Mouse (Mus musculus) adrenal gland, adult 18-20 months (tissue): ENCODE measurements around the gene Trp53i11. TPM values are rescaled to one million over a fixed set of nuclear protein-coding genes. Genes with fewer than 3 reads are reported as not detected.

Experiments
- DNase-seq, 2 experiments: peaks; one replicate each; pipeline ENCODE4 v3.0.0; 2021 to 2022; ENCODE audit warnings: low spot score in 2 of 2
- total RNA-seq, 2 experiments: library from RNA; stranded (reverse); gene quantifications; 1 replicate in 1 of 2; 2 replicates in 1 of 2; pipeline ENCODE4 v1.2.3; 2021

The Trp53i11 gene
- total RNA-seq, 2 experiments from 2014 or later = 51.6 to 83.8 TPM

DNA sequence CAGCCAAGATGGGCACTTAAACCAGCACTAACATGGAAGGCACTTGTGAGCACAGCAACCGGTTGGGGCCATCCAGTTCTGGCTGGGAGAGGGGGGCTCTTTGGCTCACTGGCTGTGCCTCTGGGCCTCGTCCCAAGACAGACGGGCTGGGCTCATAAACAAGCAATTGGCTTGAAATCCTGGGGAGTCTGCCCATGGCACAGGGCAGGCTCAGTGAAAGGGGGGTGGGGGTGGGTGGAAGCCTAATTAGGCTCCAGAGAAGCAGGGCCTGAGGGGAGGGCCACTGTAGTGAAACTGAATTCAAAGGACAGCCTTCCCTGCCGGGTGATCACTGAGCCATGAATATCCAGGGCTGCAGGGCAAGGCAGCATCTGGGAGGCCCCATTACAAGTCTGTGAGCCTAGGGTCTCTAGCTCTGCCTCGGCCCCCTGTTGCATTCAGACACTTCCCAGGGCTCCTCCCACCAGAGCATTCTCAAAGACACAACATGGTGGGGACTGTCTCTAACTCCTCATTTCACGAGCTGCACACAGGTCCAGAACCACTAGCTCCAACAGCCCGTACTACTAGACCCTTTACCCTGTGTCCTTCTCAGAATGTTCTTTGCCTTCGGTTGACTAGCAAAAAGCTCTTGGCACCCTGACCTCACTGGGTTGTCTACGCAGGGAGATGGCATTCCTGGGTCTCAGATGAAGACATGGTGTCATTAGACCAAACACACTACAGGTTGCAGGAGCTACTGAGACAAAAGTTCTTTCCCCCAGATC is 40.5 kb downstream of the Trp53i11 start:
- DNase-seq = no peak

DNA sequence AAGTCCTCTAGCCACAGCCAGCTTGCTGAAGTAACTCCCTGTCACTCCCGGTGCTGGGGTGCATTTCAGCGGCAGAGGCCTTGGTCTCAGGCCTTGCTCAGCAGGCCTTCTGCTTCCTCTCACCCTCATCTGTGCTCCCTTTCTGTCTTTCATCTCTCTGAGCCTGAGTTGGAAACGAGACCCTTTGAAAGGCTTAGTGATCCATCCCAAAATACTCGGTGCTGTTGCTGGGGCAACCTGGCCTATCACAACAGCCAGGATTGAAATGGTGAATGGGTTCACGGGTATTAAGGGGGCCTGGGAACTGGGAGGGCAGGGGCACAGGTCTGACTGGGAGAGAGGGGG is 41.1 kb downstream of the Trp53i11 start:
- DNase-seq = no peak

DNA sequence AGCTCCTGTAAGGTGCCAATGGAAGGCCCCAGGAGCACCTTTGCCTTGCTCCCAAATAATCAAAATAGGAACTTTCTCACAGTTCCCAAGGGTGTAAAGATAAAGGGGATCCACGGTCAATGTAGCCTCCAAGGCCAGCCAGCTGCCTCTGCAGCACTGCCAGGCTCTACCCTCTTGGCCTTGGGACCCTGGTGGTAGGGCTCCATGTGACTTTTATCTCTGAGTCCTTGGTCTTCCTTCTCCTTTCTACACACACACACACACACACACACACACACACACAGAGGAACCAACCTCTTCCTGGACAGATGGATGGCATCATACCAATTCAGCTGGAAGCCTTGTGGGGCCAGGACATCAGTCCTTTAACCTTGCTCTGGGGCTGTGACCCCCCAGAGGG is 44.8 kb downstream of the Trp53i11 start:
- no peak for DNase-seq

DNA sequence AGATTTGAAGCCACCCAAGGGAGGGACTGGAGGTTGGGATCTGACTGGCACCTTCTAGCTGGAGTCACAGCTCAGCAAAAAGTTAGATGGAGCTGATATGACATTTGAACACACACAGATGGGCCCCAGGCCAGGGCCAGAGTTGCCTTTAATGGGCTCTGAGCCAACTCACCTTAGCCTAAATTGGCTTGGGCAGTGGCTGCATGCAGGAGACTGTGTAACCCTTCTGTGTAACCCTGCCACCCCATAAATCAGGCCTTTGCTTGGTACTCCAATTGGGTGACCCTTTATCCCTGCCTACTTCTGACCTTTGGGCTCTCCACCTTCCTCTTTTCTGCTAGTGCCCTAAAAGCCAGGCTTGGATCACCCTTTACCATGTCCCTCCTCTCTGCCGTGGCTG is 49.7 kb downstream of the Trp53i11 start:
- DNase-seq = no peak

DNA sequence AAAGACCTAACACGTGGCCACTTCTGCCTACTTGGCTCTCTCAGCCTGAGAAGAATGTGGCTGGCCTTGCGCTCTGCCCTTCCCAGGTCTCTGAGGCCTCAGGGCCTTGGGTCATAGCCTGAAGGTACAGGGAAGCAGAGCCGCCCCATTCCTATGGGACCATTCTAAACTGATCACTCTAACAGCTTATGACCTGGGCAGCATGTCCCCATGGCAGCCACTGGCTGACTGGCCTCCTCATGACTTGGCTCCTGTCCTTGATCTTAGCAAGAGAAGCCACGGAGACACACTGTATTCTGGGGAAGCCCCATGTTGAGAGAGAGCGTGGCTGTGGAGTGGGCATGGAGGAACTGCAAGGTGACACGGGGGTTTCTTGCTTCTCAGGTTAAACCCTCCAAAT is 51.5 kb downstream of the Trp53i11 start:
- no peak for DNase-seq

DNA sequence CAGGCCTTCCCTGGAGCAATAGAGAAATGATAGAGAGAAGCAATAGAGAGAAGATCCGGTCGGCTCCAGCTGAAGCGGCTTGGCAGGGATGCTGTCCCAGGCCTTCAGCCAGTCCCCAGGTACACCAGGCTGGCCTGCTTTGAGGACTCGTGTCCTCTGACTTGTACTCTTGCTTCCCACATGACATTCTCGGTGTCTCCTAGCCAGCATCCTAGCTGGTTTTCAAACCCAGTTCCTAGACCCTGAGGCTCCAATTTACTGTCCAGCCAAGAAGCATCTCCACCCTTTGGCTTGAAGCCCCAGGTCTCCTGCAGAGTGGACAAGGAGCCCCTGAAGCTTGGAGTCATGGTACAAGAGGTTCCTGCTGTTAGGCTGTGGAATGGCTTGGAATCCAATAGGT is 54.8 kb downstream of the Trp53i11 start:
- no peak for DNase-seq

DNA sequence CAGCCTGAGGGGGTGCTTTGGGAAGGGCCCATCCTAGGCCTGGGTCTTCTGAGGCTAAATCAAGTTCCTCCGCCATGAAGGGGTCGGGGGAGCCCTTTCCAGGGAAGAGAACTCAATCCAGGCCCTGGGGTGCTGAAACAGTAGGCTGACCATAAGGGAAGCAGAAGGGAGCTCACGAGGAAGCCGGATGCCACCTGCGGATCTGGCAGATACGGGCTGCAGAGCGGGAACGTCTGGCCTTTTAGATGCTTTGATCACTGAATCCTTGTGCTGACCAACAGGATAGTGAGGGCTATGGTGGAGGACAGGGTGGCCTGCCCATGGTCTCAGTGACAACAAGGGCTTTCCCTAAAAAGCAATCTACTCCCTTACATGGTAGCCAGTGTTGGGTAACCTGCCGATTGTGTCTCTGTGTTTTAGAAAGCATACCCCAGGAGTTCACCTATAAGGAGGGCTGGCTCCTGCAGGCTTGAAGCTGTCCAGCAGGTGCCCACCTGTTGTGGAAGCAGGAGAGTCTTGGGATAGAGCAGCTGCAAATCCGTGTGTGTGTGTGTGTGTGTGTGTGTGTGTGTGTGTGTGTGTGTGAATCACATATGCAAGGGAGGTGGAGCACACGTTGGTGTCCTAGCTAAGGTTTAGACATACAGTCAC is 56.2 kb downstream of the Trp53i11 start:
- no peak for DNase-seq

DNA sequence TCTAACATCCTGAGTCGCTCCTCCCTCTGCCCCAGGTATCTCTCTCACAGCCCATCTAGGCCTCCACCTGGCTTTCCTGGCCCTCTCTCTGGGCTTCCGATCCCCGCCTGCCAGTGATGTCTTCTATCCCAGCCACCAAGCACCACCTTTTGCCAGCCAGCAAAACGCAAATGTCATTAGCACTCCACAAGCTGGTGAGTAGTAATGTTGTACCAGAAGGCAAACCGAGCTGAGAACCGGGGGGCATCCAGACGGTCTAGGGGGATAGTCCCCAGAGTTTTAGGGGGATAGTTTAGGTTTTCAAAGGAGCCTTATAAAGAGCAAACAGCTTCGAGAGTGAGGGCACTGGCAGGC is 56.7 kb downstream of the Trp53i11 start:
- no peak for DNase-seq

DNA sequence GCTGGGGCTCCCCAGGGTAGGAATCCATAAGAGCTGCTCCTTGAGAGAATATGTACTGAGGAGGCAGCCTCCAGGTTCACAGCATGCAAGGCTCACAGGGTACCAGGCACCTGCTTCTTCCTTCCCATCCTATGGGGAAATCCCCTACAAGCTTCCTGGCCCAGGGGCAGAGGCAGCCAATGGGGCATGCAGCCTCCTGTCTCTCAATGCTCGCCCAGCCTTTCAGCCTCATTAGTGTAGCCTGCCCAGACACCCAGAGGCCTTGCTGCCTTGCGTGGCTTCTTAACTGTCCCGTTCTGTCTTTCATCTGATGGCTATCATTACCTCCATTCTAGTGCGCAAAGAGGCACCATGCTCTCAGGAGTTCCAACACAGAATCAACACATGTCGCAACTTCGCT is 61.7 kb downstream of the Trp53i11 start:
- DNase-seq = no peak

DNA sequence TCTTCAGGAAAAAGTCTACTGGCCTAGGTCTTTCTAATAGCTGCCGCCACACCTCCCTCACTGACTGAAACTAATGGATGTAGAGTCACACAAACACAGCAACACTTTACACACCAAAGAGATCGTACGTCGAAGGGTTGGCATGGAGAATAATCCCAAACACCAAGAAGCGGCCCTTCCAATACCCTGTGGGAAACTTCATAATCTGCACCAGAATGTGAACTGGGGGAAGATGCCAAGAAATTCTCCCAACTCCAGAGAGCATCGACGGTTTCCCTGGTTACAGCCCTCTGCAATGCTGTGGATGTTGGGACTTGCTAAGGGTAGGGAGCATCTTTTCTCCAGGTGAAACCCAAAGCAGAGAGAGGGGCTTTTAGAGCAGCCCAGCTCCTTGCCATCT is 63.3 kb downstream of the Trp53i11 start:
- DNase-seq = no peak

Other genes starting within 250 kb of the Trp53i11 start
- gene Prdm11, start 141.4 kb upstream of the Trp53i11 start, total RNA-seq = 10 to 100 TPM; 40.9 to 46.5 TPM
- 10 to 100 TPM; 43.8 to 79.6 TPM for gene Tspan18, start 147.0 kb downstream of the Trp53i11 start, total RNA-seq